Mouse (Mus musculus): ENCODE data around the gene Olfr1014. TPM values are rescaled to one million over a fixed set of nuclear protein-coding genes. Genes with fewer than 3 reads are reported as not detected.
A peak's percentile ranks its signal among the peaks of the same experiment; 100 is the strongest.

Gene Olfr1014
- total RNA-seq (2021), result not detected in 2 replicates
- long read RNA-seq, experiment 1, result 0 reads
- long read RNA-seq, experiment 2, result 0 reads

DNA sequence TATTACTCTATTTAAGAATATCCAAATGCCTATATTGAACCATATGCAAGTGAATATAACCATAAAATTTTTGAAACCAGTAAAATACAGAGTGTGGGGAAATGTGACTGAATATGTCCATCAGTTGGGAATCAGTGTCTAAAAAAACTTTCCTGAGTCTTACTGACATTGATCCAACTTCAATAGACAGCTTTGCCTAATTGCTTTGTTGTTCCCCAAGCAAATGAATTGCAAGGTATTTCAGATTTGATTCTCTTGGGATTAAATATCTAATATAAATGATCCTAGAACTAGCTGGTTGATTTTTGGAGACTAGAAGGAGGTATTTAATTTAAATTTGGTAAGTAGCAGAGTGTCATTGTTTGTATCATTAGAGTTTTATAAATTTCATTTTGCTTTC lies at the start of gene Olfr1014:
TSS of gene Olfr1014 (plus strand) at position 301 of the 400 bp plus-strand sequence.
- no peak for DNase-seq

DNA sequence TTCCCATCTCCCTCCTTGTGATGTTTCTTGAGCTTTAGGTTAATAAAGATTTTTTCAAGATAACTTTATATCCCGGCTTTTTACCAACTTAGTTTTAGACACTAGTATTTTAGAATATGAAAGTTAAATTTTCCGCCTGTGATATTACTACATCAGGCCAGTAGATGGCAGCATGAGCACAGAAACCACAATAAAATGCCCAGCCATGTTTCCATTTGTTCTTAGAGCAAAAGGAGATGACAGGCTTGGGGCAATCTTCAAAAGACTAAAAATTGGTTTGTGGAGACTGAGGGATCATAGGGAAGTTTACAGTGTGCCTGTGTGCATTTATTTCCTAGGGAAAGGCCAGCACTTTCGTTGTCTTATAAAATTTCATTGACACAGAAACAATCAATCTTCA lies 46.7 kb upstream of the Olfr1014 start:
- DNase-seq, result peak; percentile 27

DNA sequence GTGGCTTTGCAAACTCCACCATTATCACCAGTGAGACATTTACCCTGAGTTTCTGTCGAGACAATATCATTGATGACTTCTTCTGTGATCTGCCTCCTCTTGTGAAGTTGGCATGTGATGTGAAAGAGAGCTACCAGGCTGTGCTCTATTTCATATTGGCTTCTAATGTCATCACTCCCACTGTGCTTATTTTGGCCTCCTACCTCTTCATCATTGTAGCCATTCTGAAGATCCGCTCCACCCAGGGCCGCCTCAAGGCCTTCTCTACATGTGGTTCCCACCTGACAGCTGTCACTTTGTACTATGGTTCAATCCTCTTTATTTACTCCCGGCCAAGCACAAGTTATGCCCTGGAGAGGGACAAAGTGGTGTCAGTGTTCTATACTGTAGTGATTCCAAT lies 18.7 kb upstream of the Olfr1014 start:
- DNase-seq, result no peak

DNA sequence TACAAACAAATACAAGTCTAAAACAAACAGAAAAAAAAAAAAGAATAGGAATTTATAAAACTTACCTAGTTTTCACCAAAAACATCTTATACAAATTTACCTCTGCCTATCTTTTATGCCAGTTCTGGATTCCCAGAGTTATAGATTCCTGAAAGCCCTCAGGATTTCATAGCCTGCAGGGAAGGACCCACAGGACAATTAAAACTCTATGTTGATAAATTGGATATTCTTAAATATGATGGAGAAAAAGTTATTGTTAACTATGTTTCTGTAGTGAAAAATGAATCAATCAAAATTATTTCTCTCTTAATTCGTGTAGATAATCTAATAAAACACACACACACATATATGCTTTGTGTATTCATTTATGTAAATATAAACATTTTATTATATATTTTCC lies 9.8 kb upstream of the Olfr1014 start, which contains the start of gene Olfr1012:
TSS of gene Olfr1012 (minus strand) at position 101 of the 400 bp plus-strand sequence.
- no peak for DNase-seq

DNA sequence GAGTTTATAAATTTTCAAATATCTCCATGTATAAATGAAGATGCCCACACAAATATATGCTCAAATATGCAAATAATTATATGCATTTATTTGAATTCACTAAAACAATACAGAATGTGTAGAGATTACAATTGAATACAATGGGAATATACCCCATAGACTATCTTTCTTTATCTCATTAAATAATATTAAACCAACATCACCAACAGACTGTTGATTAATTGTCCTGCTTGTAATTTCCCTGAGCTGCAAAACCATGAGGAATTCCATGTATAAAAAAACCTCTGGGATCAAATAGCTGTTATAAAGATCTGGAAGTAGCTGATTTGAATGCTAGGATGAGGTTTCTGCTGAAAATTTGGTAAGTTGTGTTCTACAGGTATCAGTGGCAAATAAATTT lies 5.7 kb upstream of the Olfr1014 start, which contains the start of gene Olfr1013:
TSS of gene Olfr1013 (plus strand) at position 301 of the 400 bp plus-strand sequence.
- no peak for DNase-seq

DNA sequence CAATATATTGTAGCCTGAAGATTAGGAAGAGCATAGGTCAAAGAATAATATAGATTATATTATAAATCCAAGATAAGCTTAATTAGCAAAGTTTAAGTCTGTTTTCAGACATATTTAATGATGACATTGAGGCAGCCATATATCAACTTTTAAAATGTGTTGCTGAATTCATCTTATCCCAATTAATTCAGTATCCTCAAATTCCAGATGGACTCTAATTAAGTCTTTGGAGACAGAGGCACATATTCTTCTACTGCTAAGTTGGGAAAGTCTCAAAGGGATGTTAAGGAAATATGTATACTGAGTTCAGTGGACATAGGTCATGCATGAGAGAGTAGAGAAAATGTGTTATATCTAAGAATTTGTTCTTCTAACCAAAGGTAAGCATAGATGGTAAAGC lies 9.2 kb downstream of the Olfr1014 start, which contains the start of gene Olfr1015:
TSS of gene Olfr1015 (plus strand) at position 301 of the 400 bp plus-strand sequence.
- DNase-seq, result no peak

DNA sequence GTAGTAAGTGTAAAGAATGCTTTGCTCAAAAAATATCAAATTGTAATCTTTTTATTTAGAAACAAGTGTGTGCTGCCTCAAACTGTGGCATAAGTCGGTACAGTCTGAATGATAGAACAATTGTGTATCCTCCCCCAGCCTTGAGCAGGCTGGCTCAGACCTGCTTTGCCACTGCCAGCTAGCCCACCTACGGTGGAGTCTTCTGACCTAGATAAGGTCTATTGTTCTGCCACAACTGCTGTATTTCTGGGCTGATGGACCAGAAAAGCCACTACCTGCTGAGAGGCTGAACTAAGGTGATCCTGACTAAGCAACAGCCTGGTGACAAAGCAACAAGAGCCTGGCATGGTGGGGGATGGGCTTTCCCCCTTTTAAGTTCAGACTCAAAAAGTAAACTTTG lies 19.8 kb downstream of the Olfr1014 start:
- DNase-seq, result no peak

DNA sequence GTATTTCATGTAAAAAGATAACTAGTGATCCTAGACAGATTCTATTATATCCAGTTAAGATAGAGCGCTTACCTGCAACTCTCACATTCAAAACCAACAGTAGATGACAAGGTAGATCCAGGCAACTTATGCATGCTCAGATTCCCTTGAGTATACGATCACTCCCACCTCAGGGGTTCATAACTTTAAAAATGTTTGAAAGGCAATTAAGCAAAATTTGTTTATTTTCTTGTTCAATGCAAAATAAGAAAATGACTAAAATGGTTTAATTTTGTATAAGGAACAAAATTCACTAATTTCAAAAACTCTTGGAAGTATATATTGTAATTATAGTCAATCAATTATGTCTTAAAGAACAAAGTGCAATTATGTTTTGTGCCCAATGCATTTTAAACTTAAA lies 29.9 kb downstream of the Olfr1014 start, which contains the start of gene Olfr1016:
TSS of gene Olfr1016 (minus strand) at position 101 of the 400 bp plus-strand sequence.
- no peak for DNase-seq

DNA sequence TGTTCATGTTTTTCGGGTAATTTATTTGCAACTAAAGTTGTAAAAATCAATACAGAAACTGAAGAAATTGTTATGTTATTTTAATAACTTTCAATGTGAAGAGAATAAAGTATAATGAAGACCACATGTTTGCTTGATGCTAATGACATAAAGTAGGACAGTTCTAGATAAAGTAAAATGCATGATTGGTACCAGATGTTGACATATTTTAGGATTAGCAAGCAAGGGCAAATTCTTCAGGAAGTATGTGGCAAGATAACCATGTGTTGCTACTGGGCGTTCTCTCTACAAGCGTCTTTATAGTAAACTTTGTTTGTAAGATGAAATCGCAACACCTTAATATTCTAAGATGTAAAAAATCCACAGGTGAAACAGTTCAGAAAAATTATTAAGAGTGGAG lies 32.0 kb downstream of the Olfr1014 start:
- DNase-seq, result no peak

DNA sequence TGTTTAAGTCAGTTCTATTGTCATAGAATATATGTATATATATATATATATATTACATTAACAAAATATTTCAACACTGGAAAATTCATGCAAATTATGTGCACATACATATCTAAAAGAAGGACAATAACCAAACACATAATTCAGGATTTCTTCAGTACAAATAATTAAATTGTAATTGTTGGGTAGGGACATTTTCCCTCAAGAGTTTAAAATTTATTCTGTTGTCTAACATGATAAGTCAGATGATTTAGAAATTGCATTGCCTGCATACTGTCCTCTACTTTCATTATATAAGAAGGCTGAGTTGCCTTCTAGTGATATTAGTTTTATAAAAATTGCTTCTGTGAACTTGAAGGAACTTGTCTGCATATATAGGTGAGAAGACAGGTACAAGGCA lies 45.7 kb downstream of the Olfr1014 start, which contains the start of gene Olfr1018:
TSS of gene Olfr1018 (plus strand) at position 301 of the 400 bp plus-strand sequence.
- DNase-seq, result no peak

Other genes with a start within 250 kb of the Olfr1014 start
- not detected in 2 replicates for gene Olfr996, start 193.5 kb upstream of the Olfr1014 start, total RNA-seq (2021)
- not detected in 2 replicates for gene Olfr998, start 183.8 kb upstream of the Olfr1014 start, total RNA-seq (2021)
- not detected in 2 replicates for gene Olfr1000, start 160.8 kb upstream of the Olfr1014 start, total RNA-seq (2021)
- gene Olfr1002, start 122.0 kb upstream of the Olfr1014 start, total RNA-seq (2021), result not detected in 2 replicates
- gene Olfr154, start 108.3 kb upstream of the Olfr1014 start, total RNA-seq (2021), result not detected in 2 replicates
- not detected in 2 replicates for gene Olfr1006, start 93.9 kb upstream of the Olfr1014 start, total RNA-seq (2021)
- not detected in 2 replicates for gene Olfr1008, start 83.3 kb upstream of the Olfr1014 start, total RNA-seq (2021)
- 0.22 TPM in 1 of 2 replicates, not detected in the other for gene Olfr1009, start 57.3 kb upstream of the Olfr1014 start, total RNA-seq (2021)
- gene Olfr1012, start 9.9 kb upstream of the Olfr1014 start, total RNA-seq (2021), result not detected in 2 replicates
- 0.11 TPM in 1 of 2 replicates, not detected in the other for gene Olfr1013, start 5.6 kb upstream of the Olfr1014 start, total RNA-seq (2021)
- not detected in 2 replicates for gene Olfr1015, start 9.3 kb downstream of the Olfr1014 start, total RNA-seq (2021)
- gene Olfr1016, start 29.8 kb downstream of the Olfr1014 start, total RNA-seq (2021), result not detected in 2 replicates
- not detected in 2 replicates for gene Olfr1018, start 45.8 kb downstream of the Olfr1014 start, total RNA-seq (2021)
- gene Olfr1019, start 72.8 kb downstream of the Olfr1014 start, total RNA-seq (2021), result not detected in 2 replicates
- not detected in 2 replicates for gene Olfr1020, start 74.3 kb downstream of the Olfr1014 start, total RNA-seq (2021)
- not detected in 2 replicates for gene Olfr1022, start 95.9 kb downstream of the Olfr1014 start, total RNA-seq (2021)
- gene Olfr1023, start 112.9 kb downstream of the Olfr1014 start, total RNA-seq (2021), result not detected in 2 replicates
- not detected in 2 replicates for gene Olfr1024, start 132.3 kb downstream of the Olfr1014 start, total RNA-seq (2021)
- not detected in 2 replicates for gene Olfr1025-ps1, start 142.5 kb downstream of the Olfr1014 start, total RNA-seq (2021)
- gene Olfr1026, start 148.8 kb downstream of the Olfr1014 start, total RNA-seq (2021), result not detected in 2 replicates
- not detected in 2 replicates for gene Olfr1028, start 177.7 kb downstream of the Olfr1014 start, total RNA-seq (2021)
- not detected in 2 replicates for gene Olfr1029, start 201.2 kb downstream of the Olfr1014 start, total RNA-seq (2021)
- not detected in 2 replicates for gene Olfr1030, start 206.6 kb downstream of the Olfr1014 start, total RNA-seq (2021)
- gene Olfr1031, start 217.6 kb downstream of the Olfr1014 start, total RNA-seq (2021), result not detected in 2 replicates
- gene Olfr1032, start 232.8 kb downstream of the Olfr1014 start, total RNA-seq (2021), result not detected in 2 replicates
- 3.3 and 6.6 TPM in 2 replicates for gene Olfr1033, start 247.9 kb downstream of the Olfr1014 start, total RNA-seq (2021)

All from adrenal gland, postnatal 14 days (tissue).